Mouse (Mus musculus) stomach, postnatal 0 days (tissue): Measurements from ENCODE around the gene Bend7.

Experiments
- CTCF ChIP-seq: IDR thresholded peaks from 2 replicates; pipeline ENCODE4 v1.5.1; 2016; ENCODE audit warnings: antibody characterized with exemption, low read depth, mild to moderate bottlenecking, moderate library complexity
- EP300 ChIP-seq: optimal IDR thresholded peaks from 2 replicates; pipeline ENCODE3; 2016; ENCODE audit warnings: antibody characterized with exemption

- TF ChIP-seq CTCF: no peak
- no peak for TF ChIP-seq EP300
Measured at GRCm38 (mm10) chr2:4755716-4756115, 38.1 kb downstream of the Bend7 start.
